Mouse (Mus musculus) kidney, embryonic 14.5 days (tissue): ENCODE results near the gene Hmcn2. TPM values are rescaled to one million over a fixed set of nuclear protein-coding genes. Genes with fewer than 3 reads are reported as not detected.

ENCODE experiments used
- ATAC-seq: fragments of 200-750 bp; cut with Nextera tagmentation; 2 replicates; pipeline ENCODE4 v1.8.0; 2017; ENCODE audit warnings: moderate number of reproducible peaks, mild to moderate bottlenecking, moderate TSS enrichment, moderate library complexity; ENCODE audit not compliant: low FRiP score, low TSS enrichment
- H3K27ac ChIP-seq: fragments of 300-500 bp; sonication (generic); 2 replicates; pipeline ENCODE4 v1.5.1; 2014; ENCODE audit warnings: low read depth, mild to moderate bottlenecking, low read length, moderate library complexity, mixed read lengths
- H3K27me3 ChIP-seq: fragments of 300-500 bp; sonication (generic); 2 replicates; pipeline ENCODE4 v1.6.1; 2014; ENCODE audit warnings: mild to moderate bottlenecking, low read length; ENCODE audit not compliant: control insufficient read depth, insufficient read depth
- H3K36me3 ChIP-seq: fragments of 300-500 bp; sonication (generic); 2 replicates; pipeline ENCODE4 v1.6.1; 2014; ENCODE audit warnings: low read length, mixed read lengths; ENCODE audit not compliant: control insufficient read depth, insufficient read depth
- H3K4me1 ChIP-seq: fragments of 300-500 bp; sonication (generic); 2 replicates; pipeline ENCODE4 v1.6.1; 2014; ENCODE audit warnings: low read length, mixed read lengths; ENCODE audit not compliant: control insufficient read depth, insufficient read depth
- H3K4me2 ChIP-seq: fragments of 300-500 bp; sonication (generic); replicated peaks from 2 replicates; pipeline ENCODE4 v1.6.1; 2014; ENCODE audit warnings: low read depth, mild to moderate bottlenecking, low read length
- H3K4me3 ChIP-seq: fragments of 300-500 bp; sonication (generic); 2 replicates; pipeline ENCODE4 v1.5.1; 2014; ENCODE audit warnings: mild to moderate bottlenecking, low read length
- H3K9ac ChIP-seq: fragments of 300-500 bp; sonication (generic); 2 replicates; pipeline ENCODE4 v1.6.1; 2014; ENCODE audit warnings: low read depth, mild to moderate bottlenecking, low read length, moderate library complexity
- H3K9me3 ChIP-seq: fragments of 300-500 bp; sonication (generic); 2 replicates; pipeline ENCODE4 v1.6.1; 2016; ENCODE audit warnings: low read length; ENCODE audit not compliant: control insufficient read depth
- WGBS: fragments of 180-500 bp; shearing (Covaris S2); extraction: QIAGEN DNeasy Blood & Tissue Kit; methylation state at CpG from one replicate; pipeline ENCODE4 v1.1.7; 2014; 5-methylcytosine and 5-hydroxymethylcytosine counted together
- polyA plus RNA-seq: library from polyadenylated mRNA; unstranded; fragments of >200 nt; fragmentation: Nextera tagmentation; extraction: Ambion mirVana; gene quantifications from 2 replicates; pipeline ENCODE4 v1.2.1, GENCODE M21; 2014

Gene Hmcn2
- polyA plus RNA-seq, 1 experiment from 2014 or later, result not detected

DNA sequence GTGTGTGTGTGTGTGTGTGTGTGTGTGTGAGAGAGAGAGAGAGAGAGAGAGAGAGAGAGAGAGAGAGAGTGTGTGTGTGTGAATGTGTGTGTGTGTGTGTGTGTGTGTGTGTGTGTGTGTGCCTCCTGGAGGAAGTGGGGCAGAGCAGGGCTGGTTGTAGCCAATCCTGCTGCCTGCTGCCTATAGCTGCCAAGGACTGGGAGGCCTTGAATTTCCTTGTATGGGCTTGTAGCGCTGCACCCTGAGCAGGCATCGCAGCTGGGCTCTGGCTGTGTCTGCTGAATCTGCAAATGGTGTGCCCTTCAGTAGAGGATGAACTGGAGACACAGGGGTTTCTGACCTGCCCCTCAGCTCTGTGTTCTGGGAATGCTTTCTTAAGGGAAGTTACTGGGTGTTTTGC, 3.9 kb downstream of the Hmcn2 start:
- Histone ChIP-seq H3K9me3 (no peaks in the 10 kb centered on the region), H3K27ac (no peak overlapping the region), H3K4me3 (no peak overlapping the region), H3K4me1 (peaks cover 4% of the 10 kb centered on the region), H3K9ac (no peak overlapping the region), H3K4me2 (no peak overlapping the region), H3K36me3 (no peaks in the 10 kb centered on the region), H3K27me3 (peaks cover 54% of the 10 kb centered on the region)
- no peak for ATAC-seq
- 12% methylated on average over 2 of the region's 2 CpGs for WGBS

- Histone ChIP-seq H3K4me3 (no peak overlapping the region), H3K36me3 (no peaks in the 10 kb centered on the region), H3K27me3 (peaks cover 43% of the 10 kb centered on the region), H3K4me1 (peaks cover 2% of the 10 kb centered on the region), H3K27ac (no peak overlapping the region), H3K9ac (no peak overlapping the region), H3K9me3 (no peaks in the 10 kb centered on the region), H3K4me2 (no peak overlapping the region)
- ATAC-seq, result no peak
- 82% methylated on average over 2 of the region's 2 CpGs for WGBS
Observed at GRCm38 (mm10) chr2:31319200-31319599, 5.0 kb downstream of the Hmcn2 start.

GRCm38 (mm10) chr2:31327186-31327585, 13.0 kb downstream of the Hmcn2 start:
- H3K9me3 ChIP-seq, result no peaks in the 10 kb centered on the region
- H3K36me3 ChIP-seq, result no peaks in the 10 kb centered on the region
- no peaks in the 10 kb centered on the region for H3K27me3 ChIP-seq
- no peak for ATAC-seq
- H3K9ac ChIP-seq, result no peak overlapping the region
- no peak overlapping the region for H3K27ac ChIP-seq
- H3K4me3 ChIP-seq, result no peak overlapping the region
- no peak overlapping the region for H3K4me2 ChIP-seq
- WGBS, result 66% methylated on average over 10 of the region's 10 CpGs
- no peaks in the 10 kb centered on the region for H3K4me1 ChIP-seq

GRCm38 (mm10) chr2:31337706-31338330, 23.6 kb downstream of the Hmcn2 start:
- no peak for ATAC-seq
- no peak overlapping the region for H3K4me2 ChIP-seq
- H3K4me3 ChIP-seq, result no peak overlapping the region
- 27% methylated on average over 12 of the region's 12 CpGs for WGBS
- H3K9ac ChIP-seq, result no peak overlapping the region
- no peaks in the 10 kb centered on the region for H3K9me3 ChIP-seq
- H3K27me3 ChIP-seq, result no peaks in the 10 kb centered on the region
- H3K4me1 ChIP-seq, result no peaks in the 10 kb centered on the region
- no peaks in the 10 kb centered on the region for H3K36me3 ChIP-seq
- H3K27ac ChIP-seq, result no peak overlapping the region

GRCm38 (mm10) chr2:31339826-31340225, 25.6 kb downstream of the Hmcn2 start:
- Histone ChIP-seq H3K9me3 (no peaks in the 10 kb centered on the region), H3K4me3 (no peak overlapping the region), H3K27me3 (no peaks in the 10 kb centered on the region), H3K36me3 (no peaks in the 10 kb centered on the region), H3K27ac (no peak overlapping the region), H3K4me1 (no peaks in the 10 kb centered on the region), H3K9ac (no peak overlapping the region; the same call in 1 of the 2 replicates), H3K4me2 (no peak overlapping the region)
- WGBS, result 9% methylated on average over 9 of the region's 9 CpGs
- peak; percentile 84 for ATAC-seq

DNA sequence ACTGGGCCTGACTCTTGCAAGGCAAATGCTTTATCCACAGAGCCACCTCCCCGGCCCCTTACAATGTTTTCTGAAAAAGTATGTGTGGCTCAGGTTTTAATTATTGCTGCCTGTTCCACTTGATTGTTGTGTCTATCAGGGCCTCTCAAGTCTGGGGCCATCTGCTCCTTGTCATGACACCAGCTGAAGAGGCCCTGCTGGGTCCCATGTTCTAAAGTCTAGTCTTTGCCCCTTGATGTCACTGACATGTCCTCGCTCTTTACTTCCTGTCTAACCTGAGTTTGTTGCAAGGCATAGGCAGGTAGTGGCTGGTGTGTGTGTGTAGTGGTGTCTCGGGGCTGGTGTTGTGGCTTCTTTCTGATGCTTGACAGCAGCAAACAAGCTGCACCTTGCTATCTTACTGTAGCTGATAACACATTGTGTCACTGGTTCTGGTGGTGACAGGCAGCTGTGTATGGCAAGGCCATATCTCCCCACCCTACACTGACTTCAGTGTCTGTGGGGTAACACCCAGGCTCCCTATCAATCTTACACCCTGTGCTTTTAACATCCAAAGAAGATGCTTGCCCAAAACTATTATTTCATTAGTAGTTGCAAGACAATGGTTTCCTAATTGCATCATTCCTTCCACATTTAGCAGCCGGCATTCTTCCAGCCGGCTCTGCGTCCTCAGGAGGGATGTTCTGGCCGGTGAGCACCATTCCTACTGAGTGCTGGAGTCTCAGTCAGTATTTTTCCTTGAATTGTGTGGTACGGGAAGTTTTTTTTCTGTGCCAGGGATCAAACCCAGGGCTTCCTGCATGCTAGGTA, 27.7 kb downstream of the Hmcn2 start:
- Histone ChIP-seq H3K9ac (no peak overlapping the region), H3K4me2 (no peak overlapping the region), H3K9me3 (no peaks in the 10 kb centered on the region), H3K4me1 (no peaks in the 10 kb centered on the region), H3K27me3 (no peaks in the 10 kb centered on the region), H3K36me3 (no peaks in the 10 kb centered on the region), H3K27ac (no peak overlapping the region), H3K4me3 (no peak overlapping the region)
- 82% methylated on average over 8 of the region's 8 CpGs for WGBS
- ATAC-seq, result no peak

GRCm38 (mm10) chr2:31346096-31346495, 31.9 kb downstream of the Hmcn2 start:
- no peak overlapping the region for H3K9ac ChIP-seq
- H3K4me2 ChIP-seq, result no peak overlapping the region
- no peaks in the 10 kb centered on the region for H3K27me3 ChIP-seq
- no peaks in the 10 kb centered on the region for H3K9me3 ChIP-seq
- H3K36me3 ChIP-seq, result no peaks in the 10 kb centered on the region
- WGBS, result 28% methylated on average over 12 of the region's 12 CpGs
- no peak overlapping the region for H3K27ac ChIP-seq
- no peaks in the 10 kb centered on the region for H3K4me1 ChIP-seq
- no peak overlapping the region for H3K4me3 ChIP-seq
- no peak for ATAC-seq

- Histone ChIP-seq H3K4me1 (no peaks in the 10 kb centered on the region), H3K9me3 (no peaks in the 10 kb centered on the region), H3K4me2 (no peak overlapping the region), H3K4me3 (no peak overlapping the region), H3K27me3 (no peaks in the 10 kb centered on the region), H3K36me3 (no peaks in the 10 kb centered on the region), H3K27ac (no peak overlapping the region), H3K9ac (no peak overlapping the region)
- no peak for ATAC-seq
- WGBS, result 65% methylated on average over 3 of the region's 3 CpGs
Observed at GRCm38 (mm10) chr2:31348373-31348772, 34.2 kb downstream of the Hmcn2 start.

DNA sequence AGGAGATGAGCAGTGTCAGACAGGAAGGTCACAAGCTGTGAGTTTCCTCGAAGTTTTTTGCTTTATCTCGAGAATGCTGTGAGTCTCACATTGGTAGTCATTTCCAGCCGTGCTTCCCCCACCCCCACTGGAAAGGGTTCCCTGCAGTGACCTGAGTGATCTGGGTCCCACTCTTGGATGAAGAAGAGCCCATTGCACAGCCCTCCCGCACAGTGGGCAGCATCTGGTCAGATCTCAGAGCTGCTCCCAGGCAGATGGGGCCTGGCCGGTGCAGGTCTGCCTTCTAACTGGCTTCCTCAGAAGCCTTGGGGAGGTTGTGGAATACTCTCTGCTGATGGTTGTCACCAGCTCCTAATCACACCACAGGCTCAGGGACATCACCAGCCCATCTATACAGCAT, 34.6 kb downstream of the Hmcn2 start:
- no peak overlapping the region for H3K9ac ChIP-seq
- ATAC-seq, result no peak
- H3K4me3 ChIP-seq, result no peak overlapping the region
- no peaks in the 10 kb centered on the region for H3K4me1 ChIP-seq
- no peak overlapping the region for H3K4me2 ChIP-seq
- WGBS, result 76% methylated on average over 5 of the region's 5 CpGs
- H3K36me3 ChIP-seq, result no peaks in the 10 kb centered on the region
- no peaks in the 10 kb centered on the region for H3K27me3 ChIP-seq
- no peaks in the 10 kb centered on the region for H3K9me3 ChIP-seq
- no peak overlapping the region for H3K27ac ChIP-seq
